In the genomic region with DNA sequence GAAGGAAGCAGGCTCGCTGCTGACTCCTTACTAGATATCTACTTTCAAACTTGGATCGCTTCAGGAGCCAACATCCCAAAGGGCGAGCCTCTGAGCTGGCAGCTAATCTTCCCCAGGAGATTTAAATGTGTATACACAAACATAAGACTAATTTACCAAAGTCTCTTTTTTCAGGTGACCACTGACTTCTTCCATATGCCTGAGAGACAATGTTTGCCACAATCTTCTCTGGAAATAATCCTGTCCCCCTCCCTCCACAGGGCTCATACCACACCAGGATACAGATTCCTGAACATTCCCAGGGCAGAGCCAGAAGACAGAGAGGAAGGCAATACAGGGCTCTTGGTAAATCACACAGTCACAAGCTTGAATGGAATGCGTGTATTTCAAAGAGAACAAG, we compare ENCODE assay signal across 9 mouse cellular contexts. TPM values are rescaled to one million over a fixed set of nuclear protein-coding genes. Genes with fewer than 3 reads are reported as not detected.
DNase-seq lines count a peak whose midpoint lies in the region; ATAC-seq and TF ChIP-seq lines count a peak whose summit lies in the region.
"Had no signal": no experiment of that assay in that cellular context is flagged by ENCODE, and none has a peak within 500 bp of the region (broad histone marks: within the 10 kb centered on the region; RNA-seq: fewer than 3 reads in every experiment).

No protein-coding gene starts in this region.

- 0 out of 2 replicates have a peak overlapping the region, but pooled peaks have one; percentile 0 for H3K9ac ChIP-seq in heart, embryonic 11.5 days (ENCODE audit: low read depth, low read length)
- peak overlapping the region; percentile 98 for H3K9ac ChIP-seq in forebrain, embryonic 13.5 days
- no peak overlapping the region for H3K9ac ChIP-seq in liver, embryonic 12.5 days

- H3K9me3 ChIP-seq in heart, embryonic 11.5 days (replicated peaks; ENCODE audit: control insufficient read depth, low read length) = peaks cover 12% of the 10 kb centered on the region
- H3K9me3 ChIP-seq in forebrain, embryonic 13.5 days (replicated peaks) = peaks cover 17% of the 10 kb centered on the region
- H3K9me3 ChIP-seq in liver, embryonic 12.5 days (replicated peaks) = peaks cover 15% of the 10 kb centered on the region

- no peak for TF ChIP-seq POLR2A in thymus, adult 2 months (IDR thresholded peaks at IDR 0.05; ENCODE audit: control insufficient read depth, extremely low read depth, insufficient read depth, low read length, poor library complexity)

- H3K4me3 ChIP-seq in heart, embryonic 11.5 days (ENCODE audit: low read depth, low read length) = no peak overlapping the region; the same call in 1 of the 2 replicates
- peak overlapping the region; percentile 99 for H3K4me3 ChIP-seq in forebrain, embryonic 13.5 days
- no peak overlapping the region for H3K4me3 ChIP-seq in liver, embryonic 12.5 days
- no peak overlapping the region for H3K4me3 ChIP-seq in thymus, adult 2 months (ENCODE audit: control insufficient read depth, insufficient read depth, low read length)

- H3K27ac ChIP-seq in heart, embryonic 11.5 days (ENCODE audit: low read depth, low read length) = no peak overlapping the region
- peak overlapping the region; percentile 90 for H3K27ac ChIP-seq in forebrain, embryonic 13.5 days
- no peak overlapping the region for H3K27ac ChIP-seq in liver, embryonic 12.5 days
- H3K27ac ChIP-seq in thymus, adult 2 months (ENCODE audit: control insufficient read depth, insufficient read depth, low read length) = no peak overlapping the region

- intact Hi-C loops in heart, postnatal 10 days (cut with DNase I) = no loop called here

- H3K36me3 ChIP-seq in heart, embryonic 11.5 days (ENCODE audit: control insufficient read depth, insufficient read depth, low read length) = peaks cover 14% of the 10 kb centered on the region
- peaks cover 43% of the 10 kb centered on the region for H3K36me3 ChIP-seq in forebrain, embryonic 13.5 days (ENCODE audit: poor library complexity, severe bottlenecking)
- peaks cover 23% of the 10 kb centered on the region for H3K36me3 ChIP-seq in liver, embryonic 12.5 days
- H3K36me3 ChIP-seq in thymus, adult 2 months (ENCODE audit: control insufficient read depth, insufficient read depth, low read length) = no peaks in the 10 kb centered on the region

- 71% methylated on average over 4 of the region's 4 CpGs for WGBS in heart, embryonic 11.5 days (ENCODE audit: insufficient replicate concordance)
- WGBS in forebrain, embryonic 13.5 days = 66% methylated on average over 4 of the region's 4 CpGs
- WGBS in liver, embryonic 12.5 days (ENCODE audit: insufficient replicate concordance) = 66% methylated on average over 4 of the region's 4 CpGs
- 87% methylated on average over 4 of the region's 4 CpGs for WGBS in thymus, adult 2 months

- H3K27me3 ChIP-seq in heart, embryonic 11.5 days (ENCODE audit: control insufficient read depth, insufficient read depth, low read length) = no peaks in the 10 kb centered on the region
- H3K27me3 ChIP-seq in forebrain, embryonic 13.5 days = no peaks in the 10 kb centered on the region
- peaks cover 36% of the 10 kb centered on the region for H3K27me3 ChIP-seq in liver, embryonic 12.5 days (replicated peaks)
- H3K27me3 ChIP-seq in thymus, adult 2 months (ENCODE audit: control insufficient read depth, insufficient read depth, low read length) = no peaks in the 10 kb centered on the region; the same call in 1 of the 2 replicates

- TF ChIP-seq CTCF in thymus, adult 2 months (IDR thresholded peaks at IDR 0.05; ENCODE audit: borderline replicate concordance, control insufficient read depth, extremely low read depth, insufficient read depth, low read length, poor library complexity) = no peak

- H3K4me1 ChIP-seq in heart, embryonic 11.5 days (ENCODE audit: control insufficient read depth, insufficient read depth, low read length) = peaks cover 13% of the 10 kb centered on the region; the same call in 1 of the 2 replicates
- H3K4me1 ChIP-seq in forebrain, embryonic 13.5 days = peaks cover 54% of the 10 kb centered on the region
- H3K4me1 ChIP-seq in liver, embryonic 12.5 days = peaks cover 33% of the 10 kb centered on the region
- H3K4me1 ChIP-seq in thymus, adult 2 months (replicated peaks; ENCODE audit: control insufficient read depth, insufficient read depth, low read length) = peaks cover 13% of the 10 kb centered on the region

- no peak for ATAC-seq in heart, embryonic 11.5 days (replicated peaks; ENCODE audit: insufficient number of reproducible peaks, low FRiP score, low TSS enrichment)
- ATAC-seq in forebrain, embryonic 13.5 days = no peak
- no peak for ATAC-seq in liver, embryonic 12.5 days
- ATAC-seq in frontal cortex, adult (ENCODE audit: low TSS enrichment) = no peak

- no peak for DNase-seq in heart, postnatal 10 days
- peak; percentile 28 for DNase-seq in 3T3-L1 (ENCODE audit: low read depth, low spot score)
- DNase-seq in thymus, adult 2 months = no peak
- DNase-seq in cerebellum, postnatal 36 days = no peak
- DNase-seq: kidney, postnatal 4 days had no signal

- H3K4me2 ChIP-seq in heart, embryonic 11.5 days = peak overlapping the region; percentile 76
- peak overlapping the region; percentile 83 for H3K4me2 ChIP-seq in forebrain, embryonic 13.5 days
- H3K4me2 ChIP-seq in liver, embryonic 12.5 days = peak overlapping the region; percentile 88; the same call in 1 of the 2 replicates

RNA-seq across cellular contexts. Expression of a gene that starts 4.8 kb away (rescaled TPM):
- 145 and 201 TPM in 2 replicates for polyA plus RNA-seq in heart, embryonic 11.5 days (2014; fragmentation: Nextera tagmentation; extraction: Ambion mirVana)
- total RNA-seq in heart, postnatal 10 days (2021) = 1 to 10 TPM; 3.9 to 6.4 TPM
- 6,508 and 7,407 TPM in 2 replicates for polyA plus RNA-seq in forebrain, embryonic 13.5 days (2015; fragmentation: Nextera tagmentation; extraction: Ambion mirVana)
- polyA plus RNA-seq in liver, embryonic 12.5 days (2016; fragmentation: Nextera tagmentation; extraction: Ambion mirVana) = 79.0 and 80.8 TPM in 2 replicates
- polyA plus RNA-seq in thymus, adult 2 months (2012; rRNA removed) = 2.5 and 17.0 TPM in 2 replicates

RNA-seq across cellular contexts. Expression of a gene that starts 6.4 kb away (rescaled TPM):
- 36.5 and 42.1 TPM in 2 replicates for polyA plus RNA-seq in heart, embryonic 11.5 days (2014; fragmentation: Nextera tagmentation; extraction: Ambion mirVana)
- 10 to 100 TPM; 61.1 to 63.8 TPM for total RNA-seq in heart, postnatal 10 days (2021)
- polyA plus RNA-seq in forebrain, embryonic 13.5 days (2015; fragmentation: Nextera tagmentation; extraction: Ambion mirVana) = 161 and 187 TPM in 2 replicates
- polyA plus RNA-seq in liver, embryonic 12.5 days (2016; fragmentation: Nextera tagmentation; extraction: Ambion mirVana) = 12.3 and 13.4 TPM in 2 replicates
- polyA plus RNA-seq in thymus, adult 2 months (2012; rRNA removed) = 28.2 and 35.3 TPM in 2 replicates

Comparison
In these comparisons a context has a peak if more than half of its experiments do, and no peak if none do; other contexts are left out.
1. RNA of a gene that starts 4.8 kb away (polyA plus RNA-seq): 6,508 to 7,407 TPM in forebrain, embryonic 13.5 days; 145 to 201 TPM in heart, embryonic 11.5 days, 79.0 to 80.8 TPM in liver, embryonic 12.5 days and 2.5 to 17.0 TPM in thymus, adult 2 months; every median in the first group is over 10 times any median in the second.
2. Peak in every context shown above with its lines, with median percentiles within 50 percentile points of each other: H3K4me2 ChIP-seq.